Mouse (Mus musculus): ENCODE results near the gene Atp8a1.

DNA sequence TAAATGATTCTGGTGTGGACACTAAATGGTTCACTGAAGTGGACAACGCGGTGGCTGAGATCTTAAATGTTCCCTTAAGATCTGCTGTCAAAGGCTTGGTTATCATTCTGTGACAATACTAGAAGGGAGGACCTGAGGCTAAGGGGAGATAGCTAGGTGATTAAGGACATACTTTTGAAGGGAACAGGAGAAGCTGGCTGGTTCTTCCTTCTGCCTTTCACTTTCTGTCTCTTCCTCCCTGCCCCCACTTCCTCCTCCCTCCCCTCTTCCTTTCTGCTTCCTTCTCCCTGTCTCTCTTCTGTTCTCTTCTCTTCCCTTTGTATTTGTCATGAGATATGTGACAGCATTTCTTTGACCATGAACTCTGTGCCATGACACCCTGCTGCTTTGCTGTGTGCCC lies 26.0 kb downstream of the Atp8a1 start:
- TF ChIP-seq CTCF (IDR thresholded peaks at IDR 0.05): no peak
- no peak for TF ChIP-seq EP300 (IDR thresholded peaks at IDR 0.05)

Measured in lung, postnatal 0 days (tissue).